In genomic region chrX:11444261-11444725, GRCm38 (mm10) we compare ENCODE assay signal across 8 mouse cellular contexts.
A peak's percentile ranks its signal among the peaks of the same experiment; 100 is the strongest.
DNase-seq lines count a peak whose midpoint lies in the region; ATAC-seq and TF ChIP-seq lines count a peak whose summit lies in the region.

No protein-coding gene starts in this region.

- WGBS in hindbrain, postnatal 0 days = 65% methylated on average over 10 of the region's 10 CpGs
- WGBS in hindbrain, embryonic 16.5 days = 71% methylated on average over 9 of the region's 10 CpGs
- 48% methylated on average over 10 of the region's 10 CpGs for WGBS in heart, embryonic 15.5 days
- WGBS in midbrain, postnatal 0 days = 60% methylated on average over 10 of the region's 10 CpGs

- no peak overlapping the region for H3K9ac ChIP-seq in hindbrain, postnatal 0 days (replicated peaks; ENCODE audit: low read length)
- H3K9ac ChIP-seq in hindbrain, embryonic 16.5 days (ENCODE audit: low read depth, low read length) = no peak overlapping the region
- H3K9ac ChIP-seq in heart, embryonic 15.5 days = no peak overlapping the region
- no peak overlapping the region for H3K9ac ChIP-seq in midbrain, postnatal 0 days (replicated peaks; ENCODE audit: low read length, poor library complexity, severe bottlenecking)

- ATAC-seq in hindbrain, postnatal 0 days = no peak
- no peak for ATAC-seq in hindbrain, embryonic 16.5 days
- ATAC-seq in heart, embryonic 15.5 days (replicated peaks; ENCODE audit: insufficient number of reproducible peaks, insufficient read depth, low FRiP score, low read depth) = peak; percentile 60
- ATAC-seq in midbrain, postnatal 0 days (ENCODE audit: low FRiP score) = no peak

- H3K4me3 ChIP-seq in hindbrain, postnatal 0 days (ENCODE audit: low read length) = no peak overlapping the region
- H3K4me3 ChIP-seq in hindbrain, embryonic 16.5 days (ENCODE audit: low read length) = no peak overlapping the region
- no peak overlapping the region for H3K4me3 ChIP-seq in heart, embryonic 15.5 days
- H3K4me3 ChIP-seq in midbrain, postnatal 0 days (ENCODE audit: low read depth, low read length) = no peak overlapping the region

- no peaks in the 10 kb centered on the region for H3K36me3 ChIP-seq in hindbrain, postnatal 0 days (ENCODE audit: insufficient read depth, low read length)
- H3K36me3 ChIP-seq in hindbrain, embryonic 16.5 days (ENCODE audit: control insufficient read depth, insufficient read depth, low read length) = no peaks in the 10 kb centered on the region
- no peaks in the 10 kb centered on the region for H3K36me3 ChIP-seq in heart, embryonic 15.5 days
- H3K36me3 ChIP-seq in midbrain, postnatal 0 days (ENCODE audit: insufficient read depth, low read length) = no peaks in the 10 kb centered on the region

- no peaks in the 10 kb centered on the region for H3K4me1 ChIP-seq in hindbrain, postnatal 0 days (ENCODE audit: insufficient read depth, low read length)
- no peaks in the 10 kb centered on the region for H3K4me1 ChIP-seq in hindbrain, embryonic 16.5 days (ENCODE audit: control insufficient read depth, insufficient read depth, low read depth, low read length)
- H3K4me1 ChIP-seq in heart, embryonic 15.5 days (replicated peaks) = peaks cover 11% of the 10 kb centered on the region
- no peaks in the 10 kb centered on the region for H3K4me1 ChIP-seq in midbrain, postnatal 0 days (ENCODE audit: insufficient read depth, low read length)

- H3K9me3 ChIP-seq in hindbrain, postnatal 0 days (ENCODE audit: low read length) = no peaks in the 10 kb centered on the region
- no peaks in the 10 kb centered on the region for H3K9me3 ChIP-seq in hindbrain, embryonic 16.5 days (ENCODE audit: control insufficient read depth, low read length)
- no peaks in the 10 kb centered on the region for H3K9me3 ChIP-seq in heart, embryonic 15.5 days (replicated peaks)
- no peaks in the 10 kb centered on the region for H3K9me3 ChIP-seq in midbrain, postnatal 0 days (ENCODE audit: low read length)

- H3K4me2 ChIP-seq in hindbrain, postnatal 0 days (ENCODE audit: low read depth, low read length) = no peak overlapping the region
- H3K4me2 ChIP-seq in hindbrain, embryonic 16.5 days (ENCODE audit: low read length) = no peak overlapping the region
- no peak overlapping the region for H3K4me2 ChIP-seq in heart, embryonic 15.5 days
- no peak overlapping the region for H3K4me2 ChIP-seq in midbrain, postnatal 0 days (ENCODE audit: low read depth, low read length, poor library complexity, severe bottlenecking)

- TF ChIP-seq CTCF in hindbrain, postnatal 0 days (IDR thresholded peaks at IDR 0.05; ENCODE audit: low read depth) = no peak
- TF ChIP-seq CTCF in midbrain, postnatal 0 days (IDR thresholded peaks at IDR 0.05) = no peak

- H3K27me3 ChIP-seq in hindbrain, postnatal 0 days (ENCODE audit: insufficient read depth, low read length) = no peaks in the 10 kb centered on the region
- 0 out of 2 replicates have a peak, but pooled peaks cover 2% of the 10 kb centered on the region for H3K27me3 ChIP-seq in hindbrain, embryonic 16.5 days (replicated peaks; ENCODE audit: control insufficient read depth, insufficient read depth, low read length)
- peaks cover 17% of the 10 kb centered on the region for H3K27me3 ChIP-seq in heart, embryonic 15.5 days
- no peaks in the 10 kb centered on the region for H3K27me3 ChIP-seq in midbrain, postnatal 0 days (ENCODE audit: insufficient read depth, low read length)

- DNase-seq in hindbrain, postnatal 0 days (ENCODE audit: low spot score) = peak; percentile 7
- peak; percentile 12 for DNase-seq in cerebellum, adult 9-10 months
- DNase-seq in kidney, postnatal 25 days = peak; percentile 92 to 94
- no peak for DNase-seq in midbrain, postnatal 0 days (ENCODE audit: low spot score)
- DNase-seq in c-Kit-positive CD71-positive TER-119-positive erythroid progenitor cells, embryonic 14.5 days (ENCODE audit: low spot score) = no peak
- no peak for DNase-seq in layer of hippocampus, adult 18-20 months (ENCODE audit: low spot score in 2 of 2)

- H3K27ac ChIP-seq in hindbrain, postnatal 0 days = no peak overlapping the region
- H3K27ac ChIP-seq in hindbrain, embryonic 16.5 days (ENCODE audit: low read depth, low read length) = no peak overlapping the region
- H3K27ac ChIP-seq in heart, embryonic 15.5 days = 0 out of 2 replicates have a peak overlapping the region, but pooled peaks have one; percentile 5
- H3K27ac ChIP-seq in midbrain, postnatal 0 days (ENCODE audit: low read depth, low read length) = no peak overlapping the region

Comparison
In these comparisons a context has a peak if more than half of its experiments do, and no peak if none do; other contexts are left out.
1. DNase-seq: peak in hindbrain, postnatal 0 days (single experiment), cerebellum, adult 9-10 months (single experiment) and kidney, postnatal 25 days (2 of 2); none in midbrain, postnatal 0 days (single experiment), c-Kit-positive CD71-positive TER-119-positive erythroid progenitor cells, embryonic 14.5 days (single experiment) and layer of hippocampus, adult 18-20 months (0 of 2).